Mouse (Mus musculus): ENCODE measurements around the gene Pdzrn4. TPM values are rescaled to one million over a fixed set of nuclear protein-coding genes. Genes with fewer than 3 reads are reported as not detected.

Gene Pdzrn4
- total RNA-seq, 2 experiments from 2014 or later, result 1.8 to 2.9 TPM

DNA sequence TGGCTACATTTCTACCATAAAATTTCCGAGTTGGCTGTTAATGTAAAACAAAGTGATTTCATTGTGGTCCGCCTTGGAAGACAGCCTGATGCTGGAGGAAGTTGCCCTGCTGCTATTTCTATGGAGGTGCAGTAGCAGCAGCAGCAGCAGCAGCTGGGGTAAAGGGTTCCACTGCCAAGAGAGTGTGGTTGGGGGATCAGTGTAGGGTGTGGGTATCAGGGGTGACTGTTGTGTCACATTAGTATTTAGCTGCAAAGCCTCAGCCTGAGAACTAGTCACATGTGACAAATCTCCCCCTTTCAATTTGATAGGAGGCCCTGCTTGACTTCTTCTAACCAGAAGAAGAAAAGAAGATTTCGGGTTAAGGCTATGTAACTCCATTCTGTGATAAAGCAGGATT is 183.5 kb downstream of the Pdzrn4 start:
- intact Hi-C loops (cut with DNase I), result no loop called here
- no peak for DNase-seq

DNA sequence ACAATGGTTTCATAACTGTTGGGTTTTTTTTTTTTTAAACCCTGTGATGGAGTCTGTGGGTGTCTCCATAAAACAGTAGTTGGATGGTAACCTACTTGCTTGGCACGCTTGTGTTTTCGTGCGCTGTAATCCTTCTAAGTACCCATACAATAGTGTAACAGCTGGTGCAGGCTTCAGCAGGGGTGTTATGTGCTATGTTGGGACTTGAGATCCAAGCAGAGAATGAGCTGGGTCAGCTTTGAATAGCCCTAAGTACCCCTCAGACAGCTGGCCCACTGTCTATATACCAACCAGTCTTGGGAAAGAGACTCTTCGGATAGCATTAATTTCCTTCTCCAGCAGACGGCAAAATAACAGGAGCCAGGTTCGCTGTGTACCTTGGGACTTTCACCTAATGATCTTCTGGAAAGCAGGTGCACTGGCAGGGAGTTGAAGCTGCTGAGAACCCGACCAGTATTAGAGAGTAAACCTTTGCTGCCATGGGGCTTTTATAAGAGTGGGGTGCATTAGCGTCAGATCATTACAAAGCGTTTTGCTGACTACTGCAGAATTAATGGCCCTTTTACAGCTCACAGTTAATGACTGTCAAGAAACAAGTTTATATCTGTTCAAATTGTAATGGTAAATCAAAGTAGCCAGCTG is 184.2 kb downstream of the Pdzrn4 start:
- DNase-seq, result no peak
- intact Hi-C loops (cut with DNase I), result no loop called here

DNA sequence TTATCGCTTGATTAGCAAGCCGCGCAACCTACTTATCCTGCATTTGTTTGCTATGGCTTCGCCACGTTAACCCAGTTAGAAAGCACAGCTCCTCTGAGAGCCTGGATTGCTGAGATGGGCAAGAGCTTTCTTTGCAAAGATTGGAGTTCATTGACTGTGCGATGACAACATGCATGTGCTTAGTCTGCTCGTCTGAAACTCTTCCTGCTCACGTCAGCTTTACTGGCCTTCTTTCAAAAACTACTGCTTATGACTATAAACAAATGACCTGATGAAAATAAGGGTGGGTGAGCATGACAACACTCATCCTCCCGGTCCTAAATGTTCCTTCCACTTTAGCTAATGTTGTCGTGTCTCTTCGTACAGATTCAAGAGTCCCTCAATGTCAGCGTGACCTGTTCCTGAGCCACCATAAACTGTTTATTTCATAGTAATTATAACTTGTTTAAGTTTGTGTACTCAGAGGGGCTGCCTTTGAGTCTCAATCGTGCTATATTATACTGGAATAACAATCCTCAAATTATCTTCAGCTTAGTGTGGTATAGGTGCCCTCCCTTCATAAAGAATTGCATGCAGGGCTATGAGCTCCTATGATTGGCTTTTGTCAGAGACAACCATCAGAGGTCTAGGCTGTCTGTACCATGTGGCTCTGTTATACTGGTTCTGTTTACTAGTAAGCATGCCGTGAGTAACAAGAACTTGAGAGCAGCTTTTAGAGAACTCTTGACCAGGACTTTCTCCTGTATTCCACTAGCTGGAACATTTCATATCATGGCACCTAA is 187.9 kb downstream of the Pdzrn4 start:
- DNase-seq, result no peak

DNA sequence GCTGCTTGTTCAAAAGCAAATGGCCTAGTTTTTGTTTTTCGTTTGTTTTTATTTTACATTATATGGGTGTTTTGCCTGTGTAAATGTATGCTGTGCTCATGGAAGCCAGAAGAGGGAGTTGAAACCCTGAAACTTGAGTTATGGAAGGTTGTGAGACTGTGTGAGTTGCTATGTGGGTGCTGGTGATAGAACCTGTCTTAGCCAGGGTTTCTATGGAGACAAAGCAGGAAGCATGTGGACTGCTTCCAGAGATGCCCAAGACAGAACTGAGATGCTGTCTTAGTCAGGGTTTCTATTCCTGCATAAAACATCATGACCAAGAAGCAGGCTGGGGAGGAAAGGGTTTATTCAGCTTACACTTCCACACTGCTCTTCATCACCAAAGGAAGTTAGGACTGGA is 190.8 kb downstream of the Pdzrn4 start:
- intact Hi-C loops (cut with DNase I), result no loop called here
- DNase-seq, result no peak

More for the DNA sequence above, 187.9 kb downstream of the Pdzrn4 start:
- intact Hi-C loops (cut with DNase I), result no loop called here

DNA sequence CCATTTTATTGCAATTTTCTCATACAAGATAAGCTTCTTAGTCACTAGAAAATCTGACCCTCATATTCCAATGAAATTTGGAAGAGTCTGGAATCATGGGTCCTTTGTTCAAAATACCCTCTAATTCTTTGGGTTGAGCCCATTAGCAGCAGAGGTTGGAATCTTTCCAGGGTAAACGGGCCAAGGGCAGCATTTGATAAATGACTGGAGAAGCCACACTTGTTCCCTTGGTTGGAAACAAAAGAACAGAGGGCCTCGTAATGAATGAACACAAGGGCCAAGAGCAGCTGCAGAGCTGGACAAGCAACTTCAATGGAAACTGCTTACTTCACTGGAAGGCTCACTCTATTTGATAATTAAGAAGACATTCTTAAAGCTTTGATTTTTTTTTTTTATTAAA is 198.0 kb downstream of the Pdzrn4 start:
- DNase-seq, result no peak
- intact Hi-C loops (cut with DNase I), result loop anchor here (5.0 kb wide), 1 partner anchor 623 kb away; no protein-coding TSS in a partner anchor

DNA sequence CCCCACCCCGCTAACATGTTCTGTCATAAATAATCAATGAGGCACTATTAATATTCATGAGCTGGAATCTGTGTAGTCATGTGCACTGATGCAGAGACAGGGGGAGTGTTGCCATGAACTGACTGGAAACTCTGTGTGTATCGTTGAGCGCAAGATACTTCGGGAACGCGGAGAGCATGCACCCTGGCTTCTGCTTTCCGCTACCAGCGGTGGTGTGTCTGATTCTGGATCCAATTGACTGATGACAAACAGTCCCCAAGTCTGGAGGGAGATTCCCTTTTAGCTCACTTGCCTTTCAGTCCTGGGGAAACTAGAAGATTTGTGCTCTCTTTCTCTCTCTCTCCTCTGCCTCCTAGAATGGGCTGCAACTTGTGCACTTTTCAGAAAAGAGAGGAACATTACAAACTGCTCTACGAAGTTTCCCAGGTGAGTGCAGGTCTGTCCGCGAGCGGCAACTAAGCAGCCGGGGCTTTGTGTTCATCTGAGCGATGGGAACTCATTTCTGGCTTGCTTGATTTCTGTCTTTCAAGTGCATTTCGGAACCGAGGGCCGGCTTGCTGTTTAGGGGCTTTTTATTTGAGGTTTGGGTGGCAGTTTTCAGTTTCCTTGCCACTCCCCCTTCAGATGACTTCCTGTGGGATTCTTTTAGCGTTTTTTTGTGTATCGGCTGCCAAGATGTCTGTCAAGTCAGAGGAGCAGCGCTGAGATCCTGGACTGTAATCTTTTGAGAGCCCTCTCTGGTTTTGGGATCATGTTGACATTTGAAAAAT is 200.5 kb downstream of the Pdzrn4 start:
- DNase-seq, result peak in 1 of 2 experiments; percentile 6
- intact Hi-C loops (cut with DNase I), result loop anchor here (5.0 kb wide), 1 partner anchor 620 kb away; no protein-coding TSS in a partner anchor

DNA sequence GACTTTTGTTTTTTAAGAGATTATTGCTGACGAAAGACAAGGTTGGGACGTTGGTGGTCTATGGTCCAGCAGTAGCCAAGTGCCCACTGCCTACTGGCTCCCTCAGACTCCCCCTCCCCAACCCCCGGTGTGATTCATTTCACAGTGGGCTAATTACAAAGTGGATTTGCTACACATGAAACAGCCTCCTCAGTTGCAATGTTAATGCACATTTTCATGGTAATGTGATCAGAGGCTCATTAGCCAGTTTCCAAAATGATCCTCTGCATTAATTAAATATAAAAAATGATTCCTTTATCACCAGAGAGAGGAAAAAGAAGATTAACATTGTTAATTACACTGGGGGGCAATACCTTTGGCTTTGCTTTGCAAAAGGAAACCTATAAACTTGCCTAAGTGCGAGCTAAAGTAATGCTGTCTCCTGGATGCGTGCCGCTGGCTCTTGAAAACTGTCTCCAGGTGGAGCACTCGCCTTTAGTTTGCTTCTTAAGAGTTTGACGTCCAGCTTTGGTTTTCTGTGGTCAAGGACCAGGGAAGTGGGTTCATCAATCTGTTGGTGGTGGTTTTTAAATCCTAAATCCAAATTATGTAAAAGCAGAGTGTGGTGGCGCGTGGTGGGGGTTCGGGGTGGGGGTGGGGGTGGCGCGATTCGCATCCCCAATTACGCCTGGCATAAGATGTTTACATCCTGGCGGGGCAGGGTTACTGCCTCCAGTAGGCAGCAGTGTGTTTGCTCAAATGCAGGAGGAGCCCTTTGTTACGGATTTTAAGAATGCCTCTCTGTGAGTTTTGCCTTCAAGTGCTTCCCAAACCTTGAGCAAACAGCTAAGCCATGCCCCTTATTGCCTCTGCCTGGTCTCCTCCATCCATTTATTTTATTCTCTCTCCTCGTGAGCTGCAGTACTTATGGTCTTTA is 202.0 kb downstream of the Pdzrn4 start:
- DNase-seq, result peak in 1 of 2 experiments; percentile 6
- intact Hi-C loops (cut with DNase I), result loop anchor here (5.0 kb wide), 1 partner anchor 619 kb away; no protein-coding TSS in a partner anchor

DNA sequence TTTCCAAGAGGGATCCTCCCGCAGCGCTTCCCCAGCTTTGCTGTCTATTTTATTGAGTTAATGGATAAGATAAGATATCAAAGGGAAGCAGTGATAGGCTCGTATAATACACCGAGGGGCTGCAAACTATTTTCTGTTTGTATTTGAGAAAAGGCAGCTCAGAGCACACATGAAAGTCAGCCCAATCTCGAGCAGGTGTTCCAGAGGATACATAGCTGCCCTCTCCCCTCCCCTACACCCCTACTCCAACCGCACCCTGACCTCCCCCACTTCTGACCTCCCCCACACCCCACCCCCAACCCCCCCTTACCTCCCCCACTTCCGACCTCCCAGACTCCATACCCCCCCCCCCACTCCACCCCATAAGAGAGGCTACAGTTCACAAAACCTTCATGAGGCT is 202.7 kb downstream of the Pdzrn4 start:
- intact Hi-C loops (cut with DNase I), result loop anchor here (5.0 kb wide), 1 partner anchor 618 kb away; no protein-coding TSS in a partner anchor
- no peak for DNase-seq

DNA sequence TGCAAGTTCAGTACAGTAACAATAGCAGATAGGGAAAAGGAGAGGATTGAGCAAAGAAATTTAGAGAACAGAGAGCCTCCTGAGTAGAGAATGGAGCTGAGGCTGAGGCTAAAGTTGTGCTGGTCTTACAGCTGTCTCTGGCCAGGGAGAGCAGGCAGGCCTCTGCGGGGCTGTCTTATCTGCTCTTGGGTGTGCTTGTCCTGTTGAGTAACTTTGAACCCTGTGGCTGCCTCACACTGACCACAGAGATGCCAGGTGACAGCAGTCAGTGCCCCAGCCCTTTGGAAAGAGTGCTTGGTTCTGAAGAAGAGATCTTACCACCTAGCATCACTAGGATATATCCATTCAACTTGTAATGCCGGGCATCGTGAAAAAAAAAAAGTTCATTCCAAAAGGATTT is 214.2 kb downstream of the Pdzrn4 start:
- no peak for DNase-seq

DNA sequence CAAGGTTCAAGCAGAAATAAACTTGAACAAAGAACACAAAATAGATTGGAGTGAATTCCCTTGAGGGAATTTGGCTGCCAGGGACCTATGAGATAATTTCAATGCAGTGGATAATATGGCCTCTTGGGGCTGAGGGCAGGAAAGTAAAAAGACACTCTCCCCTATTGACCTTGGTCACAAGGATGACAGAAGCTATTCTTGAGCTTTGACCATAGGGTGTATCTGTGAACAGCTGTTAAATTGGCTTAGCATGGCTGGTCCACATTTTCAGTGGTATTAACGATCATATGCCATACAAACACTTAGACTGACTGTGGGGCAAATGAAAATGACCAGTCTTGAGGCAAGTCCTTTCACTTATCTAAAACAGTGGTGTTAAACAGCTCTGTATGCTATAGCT is 215.7 kb downstream of the Pdzrn4 start:
- intact Hi-C loops (cut with DNase I), result no loop called here

More for the DNA sequence above, 214.2 kb downstream of the Pdzrn4 start:
- intact Hi-C loops (cut with DNase I), result no loop called here

DNA sequence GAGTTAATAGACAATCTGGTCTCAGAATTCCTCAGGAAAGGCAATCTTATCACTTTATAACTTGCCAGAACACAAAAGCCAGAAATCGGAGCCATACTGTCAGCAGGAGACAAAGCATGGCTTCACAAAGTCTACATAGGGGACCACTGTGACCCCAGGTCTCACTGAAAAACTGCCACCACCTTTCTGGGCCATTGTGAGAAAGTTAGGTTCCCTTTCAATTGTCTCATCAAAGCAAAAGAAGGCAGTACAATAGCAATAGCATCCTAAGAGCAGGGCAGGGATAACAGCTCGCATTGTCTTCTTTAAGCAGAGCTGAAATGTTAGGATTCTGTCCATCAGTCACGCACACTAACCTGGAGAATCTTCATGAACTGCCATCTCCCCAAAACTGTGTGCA is 216.5 kb downstream of the Pdzrn4 start:
- no peak for DNase-seq
- intact Hi-C loops (cut with DNase I), result no loop called here

More for the DNA sequence above, 215.7 kb downstream of the Pdzrn4 start:
- DNase-seq, result no peak

DNA sequence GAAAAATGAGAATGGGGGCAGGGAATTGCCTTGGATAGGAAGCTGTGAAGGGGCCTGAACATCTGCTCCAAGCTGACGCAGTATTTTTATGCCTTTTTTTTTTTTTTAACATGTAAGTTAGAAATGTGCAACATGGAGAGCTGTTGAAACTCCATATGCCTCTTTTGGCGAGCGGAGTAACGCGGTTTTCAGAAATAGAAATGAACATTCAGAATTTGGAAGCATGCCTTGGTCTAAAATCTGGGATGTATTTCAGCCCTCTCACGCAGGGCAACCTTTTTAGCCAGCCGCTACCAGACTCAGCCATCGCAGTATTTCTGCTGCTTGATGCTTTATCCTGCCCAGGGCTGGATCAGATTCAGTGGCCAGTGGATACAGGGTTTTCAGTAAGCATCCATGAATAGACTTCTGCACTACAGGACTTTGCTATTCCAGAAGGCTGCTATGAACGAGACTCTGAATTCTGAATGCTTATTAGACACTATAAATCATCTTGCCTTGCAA is 225.1 kb downstream of the Pdzrn4 start:
- intact Hi-C loops (cut with DNase I), result no loop called here
- DNase-seq, result no peak

DNA sequence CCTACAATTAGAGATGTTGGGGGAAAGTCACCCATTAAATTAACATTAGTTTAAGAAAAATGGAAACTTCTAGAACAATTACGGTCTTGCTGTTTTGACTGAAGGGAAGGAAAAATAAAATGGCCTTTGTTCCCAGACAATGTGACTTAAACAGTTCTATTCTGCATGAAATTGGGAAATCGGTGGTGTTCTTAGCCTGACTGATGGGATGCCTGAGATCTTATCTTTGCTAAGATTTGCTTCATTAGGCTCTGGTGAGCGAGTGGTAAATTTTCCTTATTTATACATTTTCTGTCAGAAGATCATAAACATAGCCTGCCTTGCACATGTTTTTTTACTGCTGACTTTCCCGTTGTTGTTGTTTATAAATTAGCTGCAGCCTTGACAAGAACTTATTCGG is 225.6 kb downstream of the Pdzrn4 start:
- no peak for DNase-seq
- intact Hi-C loops (cut with DNase I), result no loop called here

DNA sequence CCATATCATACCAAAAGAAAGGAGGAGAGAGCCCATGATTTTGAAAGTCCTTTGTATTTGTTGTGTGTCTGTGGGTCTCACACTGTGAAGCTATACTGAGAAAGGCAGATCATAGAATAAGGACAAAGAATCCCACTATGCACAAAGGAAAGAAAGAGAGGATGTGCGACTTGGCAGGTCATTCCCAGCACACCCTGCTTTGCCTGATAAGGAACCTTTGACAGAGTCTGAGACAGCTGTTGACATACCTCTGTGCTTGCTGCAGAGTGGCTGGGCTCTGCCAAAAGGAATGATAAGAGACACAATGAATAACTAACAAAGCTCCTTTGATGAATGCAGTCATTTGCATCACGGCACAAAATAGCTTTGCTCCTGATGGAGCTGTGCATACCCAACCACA is 232.5 kb downstream of the Pdzrn4 start:
- no peak for DNase-seq

DNA sequence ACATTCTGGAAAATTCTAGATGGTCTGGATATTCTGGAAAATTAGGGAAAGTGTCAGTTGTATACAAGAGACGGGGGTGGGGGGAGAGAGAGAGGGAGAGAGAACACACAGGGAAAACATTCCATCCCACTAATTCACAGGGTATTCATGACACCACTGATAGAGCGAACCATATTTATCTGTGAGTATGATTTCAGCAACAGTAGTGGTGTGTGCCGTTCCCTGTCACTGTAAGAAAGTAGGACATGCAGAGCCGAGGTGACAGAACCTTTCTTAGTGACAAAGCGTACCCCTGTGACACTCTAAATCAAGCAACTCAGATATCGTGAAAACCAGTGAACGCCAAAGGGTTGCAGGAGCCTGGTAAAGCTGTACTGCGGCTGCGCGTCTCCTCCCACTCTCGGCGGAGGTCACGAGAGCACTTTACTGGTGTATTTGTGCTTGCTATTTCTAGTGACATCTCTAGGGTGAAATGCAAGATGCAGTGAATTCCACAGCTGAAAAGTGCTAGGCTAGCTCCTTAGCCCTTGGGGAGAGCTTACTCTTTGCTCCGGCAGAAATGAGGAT is 237.4 kb downstream of the Pdzrn4 start:
- intact Hi-C loops (cut with DNase I), result no loop called here
- peak; percentile 22 to 33 for DNase-seq

More for the DNA sequence above, 232.5 kb downstream of the Pdzrn4 start:
- intact Hi-C loops (cut with DNase I), result no loop called here

DNA sequence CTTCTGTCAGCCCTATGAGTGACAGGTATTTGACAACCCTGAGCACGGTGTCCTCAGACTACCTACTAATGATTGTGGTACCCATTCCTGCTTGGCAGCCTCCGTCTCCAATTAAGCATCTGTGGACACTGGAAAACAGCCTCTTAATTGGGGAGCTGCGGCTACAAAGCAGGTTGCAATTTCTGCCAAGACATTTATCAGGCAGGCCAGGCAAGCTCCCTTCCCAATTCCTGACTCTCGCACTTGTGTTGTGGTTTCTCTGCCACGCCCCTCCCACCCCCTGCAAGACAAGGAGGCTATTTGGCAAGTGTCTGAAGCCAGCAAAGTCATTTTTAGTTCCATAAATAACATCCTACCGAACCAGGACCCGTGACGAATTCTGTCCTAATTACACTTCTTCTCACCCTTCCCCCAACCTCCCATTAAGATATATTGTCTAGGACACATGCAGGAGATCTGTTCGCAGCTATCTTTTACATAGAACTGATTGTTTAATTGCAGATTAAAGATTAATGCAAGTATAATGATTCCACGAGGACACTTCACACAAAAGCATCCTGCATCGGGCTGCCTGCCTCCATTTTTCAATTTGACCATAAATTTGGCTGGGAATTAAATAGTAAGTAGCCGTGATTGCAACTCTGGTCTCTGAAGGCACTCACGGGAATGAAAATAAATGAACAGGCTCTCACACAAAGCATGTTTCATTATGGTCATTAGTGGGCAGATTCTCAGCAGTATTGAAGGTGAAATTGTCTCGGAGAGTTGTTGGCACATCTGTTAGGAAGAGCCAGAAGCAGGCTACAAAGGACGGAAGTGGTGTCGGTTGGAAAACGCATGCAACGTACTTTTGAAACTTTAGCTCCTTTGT is 243.8 kb downstream of the Pdzrn4 start:
- DNase-seq, result peak; percentile 8 to 14
- intact Hi-C loops (cut with DNase I), result no loop called here

DNA sequence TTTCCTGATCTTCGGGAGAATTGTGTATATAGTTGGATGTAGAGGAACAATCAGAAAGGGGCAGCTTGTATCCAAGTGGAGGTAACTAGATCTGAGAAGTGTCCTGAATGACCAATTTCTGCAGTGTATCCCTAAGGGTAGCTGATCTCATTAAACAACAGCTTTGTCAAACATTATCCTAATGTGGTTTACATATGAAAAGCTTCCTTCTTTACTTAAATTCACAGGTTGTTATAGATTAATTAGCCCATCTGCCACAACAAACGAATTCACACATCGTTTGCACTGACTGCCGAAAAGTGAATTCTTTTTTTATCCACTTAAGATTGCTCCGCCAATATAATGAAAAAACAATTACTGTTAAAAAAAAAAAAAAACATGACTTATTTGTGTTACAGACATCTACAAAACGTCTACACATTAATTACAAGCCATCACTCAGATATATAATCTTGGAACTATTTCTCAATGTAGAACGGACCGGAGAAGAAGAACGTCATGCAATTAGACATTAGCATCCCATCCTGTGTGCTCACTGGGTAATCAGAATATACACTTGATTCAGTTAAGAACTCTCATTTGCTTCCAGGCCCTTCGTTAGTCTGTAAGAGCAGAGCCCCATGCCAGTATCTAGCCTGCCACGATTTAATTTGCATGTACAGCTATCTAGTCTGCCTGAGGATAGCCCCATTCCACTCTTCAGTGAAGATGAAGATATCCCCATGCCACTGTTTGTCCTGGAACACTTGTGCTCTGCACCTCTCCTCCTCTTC is 274.8 kb downstream of the Pdzrn4 start:
- intact Hi-C loops (cut with DNase I), result no loop called here
- no peak for DNase-seq

DNA sequence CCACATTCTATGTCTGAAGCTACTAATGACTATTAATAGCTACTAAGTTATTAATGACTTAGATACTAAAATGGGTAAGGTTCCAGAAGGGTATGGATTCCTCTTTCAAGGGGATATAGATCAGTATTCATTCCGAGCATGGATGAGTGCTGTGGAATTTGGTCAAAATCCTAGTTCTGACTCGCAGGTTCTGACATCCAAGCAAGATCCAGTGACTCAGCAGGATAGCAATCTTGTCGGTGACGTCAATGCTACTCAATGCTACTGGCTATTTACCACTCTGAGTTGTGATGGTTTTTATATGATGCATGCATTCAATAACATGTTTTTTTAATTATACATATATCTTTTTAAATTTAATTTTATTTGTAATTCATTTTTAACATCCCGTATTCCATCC is 279.4 kb downstream of the Pdzrn4 start:
- no peak for DNase-seq
- intact Hi-C loops (cut with DNase I), result no loop called here

Measured in heart, postnatal 14 days (tissue).